Mouse (Mus musculus) hindbrain, embryonic 14.5 days (tissue): ENCODE measurements at regions not wholly inside any gene's neighbourhood (a gene's known extent, or its start where the extent isn't known, plus 50 kb on each side); places are given as distances from the start of the nearest gene placed in this dataset.

ENCODE experiments used
- ATAC-seq: fragments of 200-750 bp; cut with Nextera tagmentation; 2 replicates; pipeline ENCODE4 v1.8.0; 2017; ENCODE audit warnings: moderate number of reproducible peaks, mild to moderate bottlenecking, moderate TSS enrichment, moderate library complexity; ENCODE audit not compliant: low FRiP score
- DNase-seq: peaks from one replicate; pipeline ENCODE4 v3.0.0-alpha.2; 2015; ENCODE audit warnings: low spot score
- H3K27ac ChIP-seq: fragments of 300-500 bp; sonication (generic); 2 replicates; pipeline ENCODE4 v1.5.1; 2014; ENCODE audit warnings: mild to moderate bottlenecking, moderate library complexity
- H3K27me3 ChIP-seq: fragments of 300-500 bp; sonication (generic); 2 replicates; pipeline ENCODE4 v1.6.1; 2014; ENCODE audit warnings: mild to moderate bottlenecking, low read length, mixed read lengths; ENCODE audit not compliant: control insufficient read depth, insufficient read depth
- H3K36me3 ChIP-seq: fragments of 300-500 bp; sonication (generic); replicated peaks from 2 replicates; pipeline ENCODE4 v1.6.1; 2014; ENCODE audit not compliant: control insufficient read depth, insufficient read depth
- H3K4me1 ChIP-seq: fragments of 300-500 bp; sonication (generic); replicated peaks from 2 replicates; pipeline ENCODE4 v1.6.1; 2014; ENCODE audit warnings: antibody characterized with exemption, low read length, mixed read lengths; ENCODE audit not compliant: control insufficient read depth, insufficient read depth
- H3K4me2 ChIP-seq: fragments of 300-500 bp; sonication (generic); replicated peaks from 2 replicates; pipeline ENCODE4 v1.6.1; 2014; ENCODE audit warnings: mild to moderate bottlenecking, moderate library complexity
- H3K4me3 ChIP-seq: fragments of 300-500 bp; sonication (generic); replicated peaks from 2 replicates; pipeline ENCODE4 v1.5.1; 2014; ENCODE audit warnings: mild to moderate bottlenecking, low read length
- H3K9ac ChIP-seq: fragments of 300-500 bp; sonication (generic); 2 replicates; pipeline ENCODE4 v1.6.1; 2014
- H3K9me3 ChIP-seq: fragments of 300-500 bp; sonication (generic); 2 replicates; pipeline ENCODE4 v1.6.1; 2016; ENCODE audit warnings: low read length; ENCODE audit not compliant: control insufficient read depth
- WGBS: fragments of 180-500 bp; shearing (Covaris S2); extraction: QIAGEN DNeasy Blood & Tissue Kit; methylation state at CpG from one replicate; pipeline ENCODE4 v1.1.7; 2014; 5-methylcytosine and 5-hydroxymethylcytosine counted together

DNA sequence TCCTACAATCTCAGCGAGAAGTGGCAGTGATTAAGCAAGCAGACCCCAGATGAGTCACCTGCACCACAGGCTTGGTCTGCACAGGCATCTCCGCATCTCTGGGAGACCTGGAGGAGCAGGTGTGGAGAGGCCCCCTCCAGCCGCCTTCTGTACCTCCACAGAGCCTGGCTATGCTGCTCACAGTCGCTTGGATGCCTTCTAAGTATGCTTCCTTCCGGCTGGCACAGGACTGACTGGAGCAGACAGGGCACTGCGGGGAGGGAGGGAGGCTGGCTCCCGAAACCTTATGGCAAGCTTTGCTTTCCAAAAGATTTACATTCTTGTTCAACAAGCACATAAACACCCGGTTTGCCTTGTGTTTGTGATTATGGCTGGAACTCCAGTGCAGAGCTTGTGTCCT, 107.3 kb downstream of the Irx2 start:
- no peaks in the 10 kb centered on the region for H3K36me3 ChIP-seq
- H3K27ac ChIP-seq = no peak overlapping the region
- H3K4me3 ChIP-seq = no peak overlapping the region
- no peaks in the 10 kb centered on the region for H3K9me3 ChIP-seq
- 74% methylated on average over 8 of the region's 8 CpGs for WGBS
- DNase-seq (no peak), ATAC-seq (no peak)
- no peaks in the 10 kb centered on the region for H3K27me3 ChIP-seq
- H3K4me1 ChIP-seq = no peaks in the 10 kb centered on the region
- no peak overlapping the region for H3K4me2 ChIP-seq
- H3K9ac ChIP-seq = no peak overlapping the region

DNA sequence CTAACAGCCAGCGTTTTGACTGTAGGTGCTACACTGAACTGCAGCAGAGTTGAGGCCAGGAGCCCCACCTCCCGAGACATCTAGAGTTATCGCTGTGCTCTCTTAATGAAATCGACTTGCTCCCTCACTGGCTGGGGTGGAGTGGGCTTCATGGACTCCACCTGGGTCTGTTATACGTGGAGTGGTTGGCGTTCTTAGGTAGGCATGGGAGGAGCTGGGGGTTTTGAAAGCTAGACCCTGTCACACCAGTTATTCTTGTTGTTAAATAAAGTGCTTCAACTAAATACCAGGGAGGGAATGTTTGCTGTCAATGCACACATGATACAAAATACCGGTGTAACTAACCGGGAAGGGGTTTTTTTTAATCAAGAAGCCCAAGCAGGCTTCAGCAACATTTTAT, 108.4 kb downstream of the Irx2 start:
- WGBS = 82% methylated on average over 8 of the region's 8 CpGs
- Histone ChIP-seq H3K4me2 (no peak overlapping the region), H3K27ac (no peak overlapping the region), H3K9ac (no peak overlapping the region), H3K9me3 (no peaks in the 10 kb centered on the region), H3K36me3 (no peaks in the 10 kb centered on the region), H3K4me1 (no peaks in the 10 kb centered on the region), H3K4me3 (no peak overlapping the region), H3K27me3 (no peaks in the 10 kb centered on the region)
- ATAC-seq (no peak), DNase-seq (no peak)

DNA sequence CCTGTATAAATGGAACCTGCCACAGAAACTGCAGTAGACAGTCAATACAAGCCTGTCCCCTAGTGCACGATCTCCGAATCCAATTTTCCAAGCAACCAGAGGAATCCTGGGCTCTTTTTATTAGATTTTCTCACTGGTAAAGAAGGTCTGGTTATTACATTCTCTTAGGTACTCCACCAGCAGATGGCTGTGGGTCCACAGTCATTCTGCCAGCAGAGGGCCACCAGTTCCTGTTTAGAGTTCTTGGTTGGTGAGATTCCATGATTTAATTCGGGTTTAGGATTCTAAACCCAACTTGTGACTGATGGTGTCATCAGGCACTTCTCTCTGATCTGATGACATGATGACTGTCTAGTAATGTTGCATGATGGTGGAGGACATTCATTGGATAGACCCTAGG, 118.6 kb downstream of the Irx2 start:
- H3K4me1 ChIP-seq = no peaks in the 10 kb centered on the region
- no peak for DNase-seq
- H3K9ac ChIP-seq = no peak overlapping the region
- 80% methylated on average over 3 of the region's 3 CpGs for WGBS
- H3K27me3 ChIP-seq = no peaks in the 10 kb centered on the region
- no peaks in the 10 kb centered on the region for H3K36me3 ChIP-seq
- no peak overlapping the region for H3K4me2 ChIP-seq
- no peaks in the 10 kb centered on the region for H3K9me3 ChIP-seq
- no peak overlapping the region for H3K27ac ChIP-seq
- H3K4me3 ChIP-seq = no peak overlapping the region
- no peak for ATAC-seq

DNA sequence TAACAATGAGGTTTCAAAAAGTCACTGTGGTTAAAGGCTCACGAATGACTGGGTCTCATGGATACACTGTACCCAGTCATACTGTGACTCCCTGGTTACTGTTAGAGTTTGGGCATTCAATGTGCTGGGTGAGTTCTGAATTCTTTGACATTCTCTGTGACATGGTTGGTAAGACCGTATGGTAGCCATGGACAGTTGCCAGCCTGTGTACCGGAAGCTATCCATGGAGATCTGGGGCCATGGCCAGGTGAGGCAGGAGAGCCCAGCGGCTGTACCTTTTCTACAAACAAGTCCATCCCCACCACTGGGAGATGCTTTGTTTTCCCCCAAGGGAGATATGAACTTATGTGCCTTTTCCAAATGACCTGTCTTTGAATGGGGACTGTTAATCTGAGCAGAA, 126.4 kb downstream of the Irx2 start:
- Histone ChIP-seq H3K36me3 (no peaks in the 10 kb centered on the region), H3K9me3 (no peaks in the 10 kb centered on the region), H3K4me1 (no peaks in the 10 kb centered on the region), H3K4me3 (no peak overlapping the region), H3K4me2 (no peak overlapping the region), H3K9ac (no peak overlapping the region), H3K27ac (no peak overlapping the region), H3K27me3 (no peaks in the 10 kb centered on the region)
- ATAC-seq (no peak), DNase-seq (no peak)
- 92% methylated on average over 4 of the region's 4 CpGs for WGBS

DNA sequence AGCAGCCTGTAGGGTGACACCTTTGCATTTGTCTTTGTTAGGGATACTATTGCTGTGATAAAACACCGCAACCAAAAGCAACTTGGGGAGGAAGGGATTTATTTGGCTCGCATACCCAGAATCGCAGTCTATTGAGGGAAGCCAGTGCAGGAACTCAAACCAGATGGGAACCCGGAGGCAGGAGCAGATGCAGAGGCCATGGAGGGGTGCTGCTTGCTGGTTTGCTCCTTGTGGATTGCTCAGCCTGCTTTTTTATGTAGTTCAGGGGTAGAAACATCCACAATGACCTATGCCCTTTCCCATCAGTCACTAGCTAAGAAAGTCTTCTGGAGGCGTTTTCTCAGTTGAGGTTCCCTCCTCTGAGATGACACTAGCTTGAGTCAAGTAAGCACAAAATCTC, 133.9 kb downstream of the Irx2 start:
- H3K27me3 ChIP-seq = no peaks in the 10 kb centered on the region
- no peaks in the 10 kb centered on the region for H3K9me3 ChIP-seq
- H3K4me3 ChIP-seq = no peak overlapping the region
- no peak for DNase-seq
- H3K27ac ChIP-seq = no peak overlapping the region
- no peaks in the 10 kb centered on the region for H3K4me1 ChIP-seq
- ATAC-seq = no peak
- H3K9ac ChIP-seq = no peak overlapping the region
- WGBS = 90% methylated on average over 5 of the region's 5 CpGs
- H3K36me3 ChIP-seq = no peaks in the 10 kb centered on the region
- no peak overlapping the region for H3K4me2 ChIP-seq

DNA sequence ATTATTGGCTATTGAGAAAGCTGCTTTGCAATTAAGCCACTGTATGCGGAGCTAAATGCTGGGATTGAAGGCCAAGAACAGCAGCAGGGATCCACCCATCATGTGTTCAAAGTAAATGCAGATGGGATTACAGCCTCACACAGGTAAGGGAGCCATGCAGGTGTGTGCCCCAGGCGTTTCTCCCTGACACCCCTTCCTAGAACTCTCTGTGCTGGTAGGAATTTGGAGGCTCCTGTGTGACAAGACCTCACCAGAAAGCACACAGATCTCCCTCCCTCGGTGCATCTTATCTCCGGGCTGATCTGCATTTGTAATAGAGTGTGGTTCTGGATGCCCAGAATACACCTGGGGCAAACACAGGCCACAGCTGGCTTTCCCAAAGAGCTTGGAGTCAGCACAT, 134.7 kb downstream of the Irx2 start:
- no peaks in the 10 kb centered on the region for H3K4me1 ChIP-seq
- ATAC-seq (no peak), DNase-seq (no peak)
- no peak overlapping the region for H3K9ac ChIP-seq
- no peak overlapping the region for H3K4me2 ChIP-seq
- no peaks in the 10 kb centered on the region for H3K9me3 ChIP-seq
- no peak overlapping the region for H3K27ac ChIP-seq
- H3K36me3 ChIP-seq = no peaks in the 10 kb centered on the region
- WGBS = 65% methylated on average over 4 of the region's 4 CpGs
- no peak overlapping the region for H3K4me3 ChIP-seq
- no peaks in the 10 kb centered on the region for H3K27me3 ChIP-seq

DNA sequence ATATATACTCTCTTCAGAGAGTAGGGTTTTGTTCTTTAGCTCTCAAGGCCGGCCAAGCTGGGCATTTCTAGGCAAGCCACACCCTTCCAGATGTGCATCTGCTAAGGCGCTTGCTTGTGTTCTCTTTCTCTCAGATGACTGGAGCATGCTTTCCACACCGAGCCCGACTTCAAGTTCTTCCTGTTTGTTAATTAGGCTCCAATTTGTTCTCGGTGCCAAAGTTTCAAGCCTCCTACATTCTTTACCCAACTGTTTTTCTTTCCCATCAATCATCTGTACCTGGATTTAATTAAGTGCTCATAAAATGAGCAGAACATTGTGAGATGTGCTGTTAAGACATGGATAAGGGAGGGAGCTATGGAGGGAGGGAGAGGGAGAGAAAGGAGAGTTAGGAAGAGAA, 138.7 kb downstream of the Irx2 start:
- 74% methylated on average over 5 of the region's 5 CpGs for WGBS
- no peak overlapping the region for H3K27ac ChIP-seq
- no peaks in the 10 kb centered on the region for H3K4me1 ChIP-seq
- no peak overlapping the region for H3K4me2 ChIP-seq
- no peaks in the 10 kb centered on the region for H3K9me3 ChIP-seq
- H3K27me3 ChIP-seq = no peaks in the 10 kb centered on the region
- H3K36me3 ChIP-seq = no peaks in the 10 kb centered on the region
- ATAC-seq (no peak), DNase-seq (no peak)
- no peak overlapping the region for H3K9ac ChIP-seq
- H3K4me3 ChIP-seq = no peak overlapping the region

DNA sequence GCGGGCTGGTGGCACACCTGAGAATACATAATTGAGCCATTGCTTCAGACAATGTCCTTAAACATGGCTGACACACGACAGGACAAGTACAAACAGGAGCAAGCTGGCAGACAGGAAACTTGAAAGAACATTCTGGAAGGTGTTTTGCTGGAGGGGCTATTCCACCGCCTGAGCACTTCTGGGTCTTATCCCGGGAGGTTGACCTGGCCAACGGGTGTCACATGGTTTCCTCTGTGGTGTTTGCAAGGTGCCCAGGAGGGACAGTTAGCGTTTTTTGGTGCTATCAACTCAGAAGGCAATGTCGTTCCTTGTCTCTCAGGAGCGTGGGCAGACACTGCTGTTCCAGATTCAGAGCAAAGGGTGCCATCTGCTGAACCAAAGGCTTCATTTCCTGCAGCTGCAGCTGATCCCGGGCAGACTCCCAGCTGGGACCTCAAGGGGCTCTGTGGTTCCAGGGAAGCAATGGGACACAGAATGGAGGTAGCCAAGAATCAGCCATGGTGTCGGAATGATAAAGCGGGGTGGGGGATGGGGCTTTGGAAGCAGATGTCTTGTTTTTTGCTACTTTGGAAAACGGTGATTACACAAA, 140.5 kb downstream of the Irx2 start:
- Histone ChIP-seq H3K27ac (no peak overlapping the region), H3K4me3 (no peak overlapping the region), H3K36me3 (no peaks in the 10 kb centered on the region), H3K4me1 (no peaks in the 10 kb centered on the region), H3K27me3 (no peaks in the 10 kb centered on the region), H3K9ac (no peak overlapping the region), H3K4me2 (no peak overlapping the region), H3K9me3 (peaks cover 4% of the 10 kb centered on the region; the same call in 1 of the 2 replicates)
- no peak for ATAC-seq
- peak; percentile 70 for DNase-seq
- 60% methylated on average over 12 of the region's 12 CpGs for WGBS

DNA sequence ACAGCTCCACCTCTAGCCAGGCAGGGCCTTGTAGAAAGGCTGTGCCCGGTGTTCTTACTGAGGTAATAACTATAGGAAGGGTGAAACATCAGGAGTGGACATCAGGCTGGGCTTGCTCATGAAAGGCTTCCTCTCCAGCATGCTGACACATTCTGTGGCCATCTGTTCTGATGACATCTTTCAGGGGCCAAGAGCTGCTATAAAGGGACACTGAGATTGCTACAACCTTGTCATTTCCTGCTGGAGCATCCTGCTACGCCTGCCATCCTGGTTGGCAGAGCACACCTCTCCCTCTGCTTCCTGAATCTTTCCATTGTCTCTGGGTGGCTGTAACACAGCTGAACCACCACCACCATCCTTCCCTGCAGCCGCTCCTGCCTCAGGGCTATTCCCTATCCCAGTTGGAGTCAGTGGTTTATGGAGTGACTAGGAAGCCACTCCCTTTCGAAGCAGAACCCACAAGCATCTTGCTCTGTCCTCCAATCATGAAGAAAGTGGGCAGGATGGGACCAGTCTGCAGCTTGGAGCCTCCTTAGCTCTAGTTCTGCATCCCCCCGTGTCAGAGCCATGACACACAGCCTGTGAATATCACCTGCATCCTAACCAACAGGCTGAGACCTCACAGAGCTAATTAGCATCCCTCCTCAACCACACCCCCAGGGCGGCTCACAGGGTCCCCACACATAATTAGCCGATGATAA, 154.6 kb downstream of the Irx2 start:
- H3K9me3 ChIP-seq = no peaks in the 10 kb centered on the region
- DNase-seq (no peak), ATAC-seq (no peak)
- H3K4me2 ChIP-seq = no peak overlapping the region
- H3K4me3 ChIP-seq = no peak overlapping the region
- H3K27ac ChIP-seq = no peak overlapping the region
- H3K36me3 ChIP-seq = no peaks in the 10 kb centered on the region
- H3K27me3 ChIP-seq = no peaks in the 10 kb centered on the region
- 61% methylated on average over 7 of the region's 7 CpGs for WGBS
- H3K4me1 ChIP-seq = 0 out of 2 replicates have a peak, but pooled peaks cover 7% of the 10 kb centered on the region
- no peak overlapping the region for H3K9ac ChIP-seq

DNA sequence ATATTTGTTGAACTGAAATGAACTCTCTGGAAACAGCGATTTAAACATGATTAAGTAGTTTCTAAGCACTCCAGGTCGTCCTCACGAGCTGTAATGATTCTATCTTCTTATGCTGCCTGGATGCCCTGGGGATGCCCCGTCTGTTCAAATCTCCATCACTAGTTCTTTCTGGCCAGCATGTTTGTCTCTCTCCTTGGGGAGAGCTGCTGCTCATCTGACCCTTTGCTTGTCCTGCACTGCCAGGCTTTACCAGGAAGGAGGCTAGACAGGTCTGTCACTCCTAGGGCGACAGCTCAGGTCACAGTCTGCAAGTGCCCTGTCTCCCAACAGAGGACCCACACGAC, 155.1 kb downstream of the Irx2 start:
- H3K4me1 ChIP-seq = 0 out of 2 replicates have a peak, but pooled peaks cover 7% of the 10 kb centered on the region
- 45% methylated on average over 6 of the region's 6 CpGs for WGBS
- no peak overlapping the region for H3K4me3 ChIP-seq
- no peak overlapping the region for H3K27ac ChIP-seq
- no peaks in the 10 kb centered on the region for H3K36me3 ChIP-seq
- no peaks in the 10 kb centered on the region for H3K27me3 ChIP-seq
- DNase-seq (no peak), ATAC-seq (no peak)
- H3K9me3 ChIP-seq = no peaks in the 10 kb centered on the region
- H3K4me2 ChIP-seq = no peak overlapping the region
- H3K9ac ChIP-seq = no peak overlapping the region
